Mouse (Mus musculus): ENCODE measurements around the gene Fam162a.
"Not testable (repeated sequence)": the region's sequence is repeated elsewhere in the genome, so short reads cannot be mapped to it uniquely, and the experiment has no call there.

GRCm38 (mm10) chr16:36062534-36062933, 8.9 kb downstream of the Fam162a start:
- not testable (repeated sequence) for TF ChIP-seq MAFK (IDR thresholded peaks at IDR 0.05; ENCODE audit: insufficient read depth, low read depth, low read length); CHD2 (IDR thresholded peaks at IDR 0.05; ENCODE audit: low read depth, low read length); ZNF384 (IDR thresholded peaks at IDR 0.05; ENCODE audit: low read depth, low read length); HCFC1 (IDR thresholded peaks at IDR 0.05; ENCODE audit: borderline replicate concordance, insufficient read depth, low read length); ZC3H11A (IDR thresholded peaks at IDR 0.05; ENCODE audit: borderline replicate concordance, low read depth, low read length)

All from ES-E14 (cell line).